Mouse (Mus musculus): ENCODE results near the gene 4933427D14Rik. TPM values are rescaled to one million over a fixed set of nuclear protein-coding genes. Genes with fewer than 3 reads are reported as not detected.

4933427D14Rik gene
- polyA plus RNA-seq, 1 experiment from 2014 or later = 14.5 TPM

DNA sequence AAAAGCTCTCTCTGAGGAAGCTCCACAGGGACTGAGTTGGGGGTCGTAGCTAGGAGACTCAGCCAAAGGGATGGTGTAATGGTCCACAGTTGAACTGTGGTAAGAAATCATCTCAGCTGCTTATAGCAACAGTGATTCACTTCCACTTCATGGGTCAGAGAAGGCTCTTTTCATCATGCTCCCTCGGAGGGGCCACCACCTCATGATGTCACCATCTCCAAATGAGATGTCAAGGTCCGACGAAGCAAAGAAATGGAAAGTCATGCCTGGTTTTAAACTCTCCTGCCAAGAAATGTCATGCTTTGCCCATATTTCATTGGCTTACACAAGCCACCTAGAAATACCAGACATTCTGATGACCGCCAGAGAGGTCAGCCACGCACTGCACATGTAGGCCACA, 86.9 kb downstream of the 4933427D14Rik start:
- Histone ChIP-seq H3K9ac (ENCODE audit: low read length) (no peak overlapping the region), H3K4me1 (ENCODE audit: control insufficient read depth, insufficient read depth, low read length) (no peaks in the 10 kb centered on the region), H3K36me3 (ENCODE audit: control insufficient read depth, insufficient read depth, low read length) (no peaks in the 10 kb centered on the region), H3K4me2 (ENCODE audit: low read depth) (no peak overlapping the region), H3K4me3 (ENCODE audit: low read depth, low read length) (no peak overlapping the region), H3K27me3 (ENCODE audit: control insufficient read depth, insufficient read depth, low read length) (no peaks in the 10 kb centered on the region), H3K27ac (ENCODE audit: low read depth, low read length) (no peak overlapping the region), H3K9me3 (ENCODE audit: control insufficient read depth, low read length) (no peaks in the 10 kb centered on the region)
- ATAC-seq (ENCODE audit: insufficient read depth, low FRiP score, low TSS enrichment) = no peak
- DNase-seq (ENCODE audit: low spot score) = no peak
- 92% methylated on average over 6 of the region's 6 CpGs for WGBS

GRCm38 (mm10) chr11:72118630-72119029, 88.6 kb downstream of the 4933427D14Rik start:
- no peak for DNase-seq (ENCODE audit: low spot score)
- Histone ChIP-seq H3K4me1 (ENCODE audit: control insufficient read depth, insufficient read depth, low read length) (no peaks in the 10 kb centered on the region), H3K9me3 (ENCODE audit: control insufficient read depth, low read length) (no peaks in the 10 kb centered on the region), H3K9ac (ENCODE audit: low read length) (no peak overlapping the region), H3K4me3 (ENCODE audit: low read depth, low read length) (no peak overlapping the region), H3K36me3 (ENCODE audit: control insufficient read depth, insufficient read depth, low read length) (no peaks in the 10 kb centered on the region), H3K27me3 (ENCODE audit: control insufficient read depth, insufficient read depth, low read length) (no peaks in the 10 kb centered on the region), H3K4me2 (ENCODE audit: low read depth) (no peak overlapping the region), H3K27ac (ENCODE audit: low read depth, low read length) (no peak overlapping the region)
- ATAC-seq (ENCODE audit: insufficient read depth, low FRiP score, low TSS enrichment) = no peak
- 89% methylated on average over 3 of the region's 3 CpGs for WGBS

DNA sequence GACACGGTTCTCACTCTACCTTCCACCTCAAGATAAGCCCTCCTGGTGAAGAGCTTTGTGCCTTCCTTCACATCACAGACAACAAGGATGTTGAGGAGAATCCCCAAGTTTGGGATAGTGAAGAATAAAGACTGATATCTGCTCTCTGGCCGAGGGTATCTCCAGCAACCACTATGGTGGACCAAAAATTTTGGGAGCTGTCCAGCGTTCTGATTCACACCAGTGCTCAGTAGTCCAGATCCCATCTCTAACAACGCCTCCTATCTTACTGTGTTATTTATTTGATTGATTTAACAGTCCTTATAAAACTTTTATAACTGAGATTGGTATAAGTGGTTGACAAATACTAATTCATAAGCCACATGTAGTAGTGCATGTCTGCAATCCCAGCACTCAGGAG, 94.0 kb downstream of the 4933427D14Rik start:
- 66% methylated on average over 4 of the region's 4 CpGs for WGBS
- ATAC-seq (ENCODE audit: insufficient read depth, low FRiP score, low TSS enrichment) = no peak
- no peaks in the 10 kb centered on the region for H3K4me1 ChIP-seq (ENCODE audit: control insufficient read depth, insufficient read depth, low read length)
- no peaks in the 10 kb centered on the region for H3K9me3 ChIP-seq (ENCODE audit: control insufficient read depth, low read length)
- H3K36me3 ChIP-seq (ENCODE audit: control insufficient read depth, insufficient read depth, low read length) = no peaks in the 10 kb centered on the region
- no peak overlapping the region for H3K4me3 ChIP-seq (ENCODE audit: low read depth, low read length)
- no peak overlapping the region for H3K9ac ChIP-seq (ENCODE audit: low read length)
- H3K4me2 ChIP-seq (ENCODE audit: low read depth) = no peak overlapping the region
- no peaks in the 10 kb centered on the region for H3K27me3 ChIP-seq (ENCODE audit: control insufficient read depth, insufficient read depth, low read length)
- DNase-seq (ENCODE audit: low spot score) = no peak
- no peak overlapping the region for H3K27ac ChIP-seq (ENCODE audit: low read depth, low read length)

DNA sequence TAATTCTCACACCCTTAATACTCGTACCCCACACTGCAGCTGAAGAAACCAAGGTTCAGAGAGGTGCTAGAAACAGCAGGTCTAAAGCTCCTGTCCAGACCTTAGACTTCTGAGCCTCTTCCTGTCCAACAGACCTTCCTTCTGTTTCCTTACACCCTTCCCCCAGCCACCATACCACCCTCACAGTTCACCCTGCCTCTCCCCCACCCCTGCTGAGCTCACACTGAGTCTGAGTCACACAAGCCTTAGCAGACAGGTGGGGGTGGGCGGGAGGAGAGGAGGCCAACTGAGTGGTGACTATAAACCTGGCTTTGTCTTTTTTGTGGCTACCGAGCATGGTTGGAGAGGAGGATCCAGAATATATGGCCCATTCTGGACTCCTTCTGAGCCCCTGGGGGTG, 96.5 kb downstream of the 4933427D14Rik start:
- H3K9me3 ChIP-seq (ENCODE audit: control insufficient read depth, low read length) = no peaks in the 10 kb centered on the region
- no peaks in the 10 kb centered on the region for H3K4me1 ChIP-seq (ENCODE audit: control insufficient read depth, insufficient read depth, low read length)
- H3K9ac ChIP-seq (ENCODE audit: low read length) = no peak overlapping the region
- no peaks in the 10 kb centered on the region for H3K27me3 ChIP-seq (ENCODE audit: control insufficient read depth, insufficient read depth, low read length)
- no peak for DNase-seq (ENCODE audit: low spot score)
- WGBS = 45% methylated on average over 3 of the region's 3 CpGs
- H3K36me3 ChIP-seq (ENCODE audit: control insufficient read depth, insufficient read depth, low read length) = no peaks in the 10 kb centered on the region
- H3K4me3 ChIP-seq (ENCODE audit: low read depth, low read length) = no peak overlapping the region
- no peak for ATAC-seq (ENCODE audit: insufficient read depth, low FRiP score, low TSS enrichment)
- H3K4me2 ChIP-seq (ENCODE audit: low read depth) = no peak overlapping the region
- no peak overlapping the region for H3K27ac ChIP-seq (ENCODE audit: low read depth, low read length)

- Histone ChIP-seq H3K4me1 (ENCODE audit: control insufficient read depth, insufficient read depth, low read length) (no peaks in the 10 kb centered on the region), H3K27me3 (ENCODE audit: control insufficient read depth, insufficient read depth, low read length) (no peaks in the 10 kb centered on the region), H3K9me3 (ENCODE audit: control insufficient read depth, low read length) (no peaks in the 10 kb centered on the region), H3K9ac (ENCODE audit: low read length) (no peak overlapping the region), H3K4me2 (ENCODE audit: low read depth) (no peak overlapping the region), H3K4me3 (ENCODE audit: low read depth, low read length) (no peak overlapping the region), H3K27ac (ENCODE audit: low read depth, low read length) (no peak overlapping the region), H3K36me3 (ENCODE audit: control insufficient read depth, insufficient read depth, low read length) (no peaks in the 10 kb centered on the region)
- DNase-seq (ENCODE audit: low spot score) (no peak), ATAC-seq (ENCODE audit: insufficient read depth, low FRiP score, low TSS enrichment) (no peak)
- WGBS = 84% methylated on average over 8 of the region's 8 CpGs
Measured at GRCm38 (mm10) chr11:72104223-72104622, 103.0 kb downstream of the 4933427D14Rik start.

Other genes with a start within 250 kb of the 4933427D14Rik start
- 0.09 and 0.23 TPM in 2 replicates for gene Aipl1, start 169.9 kb downstream of the 4933427D14Rik start, polyA plus RNA-seq (2014; fragmentation: Nextera tagmentation; extraction: Ambion mirVana)
- gene Pimreg, start 165.4 kb downstream of the 4933427D14Rik start, polyA plus RNA-seq (2014; fragmentation: Nextera tagmentation; extraction: Ambion mirVana) = 158 and 169 TPM in 2 replicates
- 0.23 and 0.31 TPM in 2 replicates for gene Pitpnm3, start 71.7 kb downstream of the 4933427D14Rik start, polyA plus RNA-seq (2014; fragmentation: Nextera tagmentation; extraction: Ambion mirVana)
- 0.11 and 0.16 TPM in 2 replicates for gene Gm43951, start 619 bp downstream of the 4933427D14Rik start, polyA plus RNA-seq (2014; fragmentation: Nextera tagmentation; extraction: Ambion mirVana)
- 163 and 169 TPM in 2 replicates for gene Txndc17, start 88 bp upstream of the 4933427D14Rik start, polyA plus RNA-seq (2014; fragmentation: Nextera tagmentation; extraction: Ambion mirVana)
- gene Med31, start 8.1 kb upstream of the 4933427D14Rik start, polyA plus RNA-seq (2014; fragmentation: Nextera tagmentation; extraction: Ambion mirVana) = 50.3 and 51.0 TPM in 2 replicates
- 0.46 TPM in 1 of 2 replicates, not detected in the other for gene Slc13a5, start 59.8 kb upstream of the 4933427D14Rik start, polyA plus RNA-seq (2014; fragmentation: Nextera tagmentation; extraction: Ambion mirVana)
- gene Xaf1, start 94.2 kb upstream of the 4933427D14Rik start, polyA plus RNA-seq (2014; fragmentation: Nextera tagmentation; extraction: Ambion mirVana) = 1.3 and 1.6 TPM in 2 replicates
- gene Fbxo39, start 107.0 kb upstream of the 4933427D14Rik start, polyA plus RNA-seq (2014; fragmentation: Nextera tagmentation; extraction: Ambion mirVana) = not detected in 2 replicates
- gene Tekt1, start 155.0 kb upstream of the 4933427D14Rik start, polyA plus RNA-seq (2014; fragmentation: Nextera tagmentation; extraction: Ambion mirVana) = 4.2 and 4.3 TPM in 2 replicates
- 12.6 and 13.2 TPM in 2 replicates for gene Smtnl2, start 204.3 kb upstream of the 4933427D14Rik start, polyA plus RNA-seq (2014; fragmentation: Nextera tagmentation; extraction: Ambion mirVana)
- not detected in 2 replicates for gene Ggt6, start 228.1 kb upstream of the 4933427D14Rik start, polyA plus RNA-seq (2014; fragmentation: Nextera tagmentation; extraction: Ambion mirVana)
- 145 and 146 TPM in 2 replicates for gene Mybbp1a, start 233.9 kb upstream of the 4933427D14Rik start, polyA plus RNA-seq (2014; fragmentation: Nextera tagmentation; extraction: Ambion mirVana)

Data from neural tube, embryonic 11.5 days (tissue).